15 mouse cellular contexts compared by ENCODE assay signal in the genomic region with DNA sequence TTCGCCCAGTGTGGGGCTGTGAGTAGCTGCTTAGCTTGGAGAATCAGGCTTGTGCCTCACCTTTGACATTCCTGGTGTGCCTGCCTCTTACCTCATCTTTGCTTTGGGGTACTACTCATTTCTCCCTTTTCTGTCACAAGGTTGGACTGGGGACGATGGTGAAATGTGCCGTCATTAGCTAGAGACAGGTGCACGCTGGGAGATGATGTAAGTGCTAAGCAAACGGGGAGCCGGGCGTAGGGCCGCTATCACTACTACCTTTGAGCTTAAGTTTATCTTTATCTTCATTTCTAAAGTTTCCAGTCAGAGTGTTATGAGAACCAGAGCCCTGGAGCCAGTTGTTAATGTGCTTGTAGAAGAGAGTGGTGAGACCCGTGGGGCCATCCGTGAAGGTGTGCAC.
"Had no signal": no experiment of that assay in that cellular context is flagged by ENCODE, and none has a peak within 500 bp of the region (broad histone marks: within the 10 kb centered on the region; RNA-seq: fewer than 3 reads in every experiment).

No protein-coding gene starts in this region.

- H3K4me2 ChIP-seq: liver, embryonic 15.5 days; lung, embryonic 14.5 days; midbrain, embryonic 11.5 days; midbrain, embryonic 13.5 days; midbrain, embryonic 15.5 days; neural tube, embryonic 12.5 days; stomach, embryonic 15.5 days had no signal

- H3K4me3 ChIP-seq: liver, embryonic 15.5 days; megakaryocyte, embryonic 14.5 days; midbrain, embryonic 13.5 days; midbrain, embryonic 15.5 days; neural tube, embryonic 12.5 days; stomach, embryonic 15.5 days had no signal

- H3K4me1 ChIP-seq: liver, embryonic 15.5 days; midbrain, embryonic 13.5 days; midbrain, embryonic 15.5 days; neural tube, embryonic 12.5 days; stomach, embryonic 15.5 days had no signal

- H3K36me3 ChIP-seq: liver, embryonic 15.5 days; midbrain, embryonic 13.5 days; midbrain, embryonic 15.5 days; neural tube, embryonic 12.5 days; stomach, embryonic 15.5 days had no signal

- H3K27ac ChIP-seq: liver, embryonic 15.5 days; macrophage; midbrain, embryonic 13.5 days; midbrain, embryonic 15.5 days; neural tube, embryonic 12.5 days; stomach, embryonic 15.5 days had no signal

- H3K9ac ChIP-seq: liver, embryonic 15.5 days; lung, embryonic 14.5 days; midbrain, embryonic 13.5 days; midbrain, embryonic 15.5 days; neural tube, embryonic 12.5 days; stomach, embryonic 15.5 days had no signal

- ATAC-seq: midbrain, embryonic 13.5 days; midbrain, embryonic 15.5 days had no signal

- H3K9me3 ChIP-seq: liver, embryonic 15.5 days; megakaryocyte, embryonic 14.5 days; midbrain, embryonic 13.5 days; midbrain, embryonic 15.5 days; neural tube, embryonic 12.5 days; stomach, embryonic 15.5 days had no signal

- H3K27me3 ChIP-seq: liver, embryonic 15.5 days; megakaryocyte, embryonic 14.5 days; midbrain, embryonic 13.5 days; midbrain, embryonic 15.5 days; neural tube, embryonic 12.5 days; stomach, embryonic 15.5 days had no signal

- DNase-seq: lung, adult 18-20 months; lung, embryonic 14.5 days; lung, postnatal 14 days; lung, postnatal 36 days; right cerebral cortex, postnatal 14 days; thymus, adult 2 months; thymus, postnatal 25 days had no signal
